Mouse (Mus musculus): ENCODE results near the gene Jagn1.

Jagn1 gene

DNA sequence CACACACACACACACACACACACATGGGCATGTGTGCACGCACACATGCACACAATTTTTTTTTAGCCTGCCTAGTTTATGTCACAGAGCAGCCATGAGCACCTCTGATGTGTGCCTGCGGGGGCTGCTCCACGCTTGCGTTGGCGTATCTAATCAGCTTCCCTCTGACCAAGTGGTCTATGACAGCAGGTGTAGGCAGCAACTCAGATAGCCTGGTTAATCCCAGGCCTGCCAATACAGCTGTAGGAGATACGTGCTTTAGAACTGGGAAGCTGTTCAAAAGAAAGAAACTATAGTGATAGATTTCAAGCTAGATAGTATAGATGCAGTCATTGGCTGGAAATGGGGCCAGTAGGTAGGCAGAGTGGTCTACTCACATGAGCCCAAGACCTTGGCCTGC, 31.3 kb downstream of the Jagn1 start:
- no peak for DNase-seq (ENCODE audit: low spot score in 2 of 2)

DNA sequence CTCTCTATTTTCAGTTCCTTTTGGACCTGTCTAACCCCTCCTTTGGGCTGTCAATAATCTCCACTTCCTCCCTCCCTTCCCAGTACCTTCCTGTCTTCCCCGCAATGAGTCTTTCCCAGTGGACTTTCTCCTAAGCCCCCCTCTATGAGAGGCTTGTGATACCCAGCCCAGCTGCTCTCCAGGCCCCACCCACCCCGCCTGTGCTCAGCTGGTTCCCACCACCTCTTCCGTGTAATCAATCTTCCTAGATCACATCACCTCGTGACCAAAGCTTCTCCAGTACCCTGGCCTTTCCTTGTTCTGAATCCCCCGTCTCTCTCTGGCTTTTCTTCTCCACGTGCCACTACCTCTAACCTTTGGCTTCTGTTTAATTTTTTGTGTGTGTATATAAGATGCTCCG, 35.0 kb downstream of the Jagn1 start:
- no peak for DNase-seq (ENCODE audit: low spot score in 2 of 2)

DNA sequence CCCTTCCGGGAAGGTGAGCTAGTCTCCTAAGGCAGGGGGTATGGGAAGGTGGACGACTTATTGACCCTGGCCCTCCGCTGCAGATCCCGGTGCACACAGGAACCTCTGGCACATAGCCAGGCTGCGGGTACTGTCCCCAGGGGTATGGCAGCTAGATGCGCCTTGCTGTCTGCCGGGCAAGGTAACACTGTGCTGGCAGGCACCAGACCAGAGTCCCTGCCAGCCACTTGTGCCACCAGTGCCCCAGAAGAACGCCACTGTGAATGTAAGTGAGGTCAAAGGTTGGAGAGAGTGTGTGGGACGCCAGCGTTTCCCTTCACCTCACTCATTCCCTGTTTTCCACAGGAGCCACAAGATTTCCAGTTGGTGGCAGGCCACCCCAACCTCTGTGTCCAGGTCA, 36.5 kb downstream of the Jagn1 start:
- DNase-seq (ENCODE audit: low spot score in 2 of 2): no peak

DNA sequence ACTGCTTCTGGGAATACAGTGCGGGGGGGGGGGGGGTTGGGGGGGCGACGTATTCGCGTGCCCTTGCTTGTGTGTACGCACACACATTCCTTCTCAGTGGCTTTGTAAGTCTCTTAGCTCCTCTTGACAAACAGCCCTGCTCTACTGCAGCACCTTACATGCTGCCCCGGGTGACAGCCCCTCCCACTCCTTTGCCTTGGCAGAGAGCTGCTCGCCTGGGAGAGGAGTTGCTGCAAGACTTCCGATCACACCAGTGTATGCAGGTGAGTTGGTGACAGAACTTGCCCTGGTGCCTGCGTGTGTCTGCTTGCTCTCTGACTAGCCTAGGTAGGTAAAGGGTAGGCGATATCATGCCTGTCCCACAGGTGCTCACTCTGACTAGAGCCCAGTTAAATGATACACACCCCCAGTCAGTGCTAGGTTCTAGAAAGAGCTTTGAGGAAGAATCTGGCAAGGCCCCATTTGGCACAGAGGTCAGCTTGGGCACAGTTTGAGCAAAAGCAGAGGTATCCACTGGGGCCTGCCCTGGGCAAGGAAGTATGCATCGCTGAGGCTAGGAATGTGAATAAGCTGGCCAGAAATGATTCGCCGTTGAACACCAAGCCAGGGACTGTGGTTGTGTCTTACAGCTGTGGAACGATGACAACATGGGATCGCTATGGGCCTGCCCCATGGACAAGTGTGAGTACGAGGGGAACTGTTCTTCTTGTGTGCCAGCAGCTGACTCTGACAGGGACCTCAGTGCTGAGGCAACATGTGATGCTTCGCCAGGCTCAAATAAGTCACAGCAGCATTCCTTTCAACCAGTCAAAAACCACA, 38.4 kb downstream of the Jagn1 start:
- no peak for DNase-seq (ENCODE audit: low spot score in 2 of 2)

DNA sequence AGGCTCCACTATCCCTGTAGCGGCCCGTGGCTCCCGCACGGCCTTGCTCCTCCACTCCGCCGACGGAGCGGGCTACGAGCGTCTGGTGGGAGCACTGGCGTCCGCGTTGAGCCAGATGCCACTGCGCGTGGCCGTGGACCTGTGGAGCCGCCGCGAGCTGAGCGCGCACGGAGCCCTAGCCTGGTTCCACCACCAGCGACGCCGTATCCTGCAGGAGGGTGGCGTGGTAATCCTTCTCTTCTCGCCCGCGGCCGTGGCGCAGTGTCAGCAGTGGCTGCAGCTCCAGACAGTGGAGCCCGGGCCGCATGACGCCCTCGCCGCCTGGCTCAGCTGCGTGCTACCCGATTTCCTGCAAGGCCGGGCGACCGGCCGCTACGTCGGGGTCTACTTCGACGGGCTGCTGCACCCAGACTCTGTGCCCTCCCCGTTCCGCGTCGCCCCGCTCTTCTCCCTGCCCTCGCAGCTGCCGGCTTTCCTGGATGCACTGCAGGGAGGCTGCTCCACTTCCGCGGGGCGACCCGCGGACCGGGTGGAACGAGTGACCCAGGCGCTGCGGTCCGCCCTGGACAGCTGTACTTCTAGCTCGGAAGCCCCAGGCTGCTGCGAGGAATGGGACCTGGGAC, 40.2 kb downstream of the Jagn1 start:
- DNase-seq (ENCODE audit: low spot score in 2 of 2): no peak

DNA sequence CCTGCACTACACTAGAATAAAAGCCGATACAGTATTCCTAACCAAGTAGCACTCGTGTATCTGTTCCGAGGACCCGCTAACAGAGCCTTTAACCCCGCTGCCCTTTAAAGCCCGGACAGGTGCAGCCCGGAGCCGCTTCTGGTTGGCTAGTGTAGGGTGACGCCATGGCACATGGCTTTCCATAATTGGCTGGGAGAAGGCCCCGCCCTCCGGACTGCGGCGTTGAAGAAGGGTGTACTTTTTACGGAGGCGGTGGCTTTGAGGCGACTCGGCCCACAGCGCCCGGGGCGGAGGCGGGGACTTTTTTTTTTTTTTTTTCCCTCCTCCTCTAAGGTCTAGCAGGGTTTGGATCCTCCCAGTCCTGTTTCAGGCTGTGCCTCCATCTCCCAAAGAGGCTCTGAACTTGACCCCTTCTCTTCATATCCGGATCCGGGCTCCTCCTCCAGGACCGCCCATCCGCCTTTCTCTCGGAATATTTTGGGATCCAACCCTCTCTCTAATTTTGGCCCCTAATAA, 40.8 kb downstream of the Jagn1 start, which contains the start of gene Creld1:
Gene Creld1 (plus strand): TSS at position 198 of the 516 bp plus-strand sequence.
- DNase-seq (ENCODE audit: low spot score in 2 of 2): peak; percentile 92 to 93

DNA sequence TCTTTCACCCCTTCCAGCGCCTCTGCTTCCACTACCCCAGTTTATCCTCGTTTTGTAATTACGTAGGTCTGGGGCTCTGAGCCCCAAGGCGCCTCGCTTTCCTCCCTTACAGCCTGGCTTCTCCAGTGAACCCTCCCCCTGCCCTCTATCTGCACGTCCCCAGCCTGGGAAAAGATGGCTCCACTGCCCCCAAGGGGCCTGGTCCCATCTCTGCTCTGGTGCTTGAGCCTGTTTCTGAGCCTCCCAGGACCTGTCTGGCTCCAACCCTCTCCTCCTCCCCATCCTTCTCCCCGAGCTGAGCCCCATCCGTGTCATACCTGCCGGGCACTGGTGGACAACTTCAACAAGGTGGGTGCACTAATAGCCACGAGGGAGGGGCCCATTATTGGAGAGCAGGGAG, 41.4 kb downstream of the Jagn1 start:
- no peak for DNase-seq (ENCODE audit: low spot score in 2 of 2)

DNA sequence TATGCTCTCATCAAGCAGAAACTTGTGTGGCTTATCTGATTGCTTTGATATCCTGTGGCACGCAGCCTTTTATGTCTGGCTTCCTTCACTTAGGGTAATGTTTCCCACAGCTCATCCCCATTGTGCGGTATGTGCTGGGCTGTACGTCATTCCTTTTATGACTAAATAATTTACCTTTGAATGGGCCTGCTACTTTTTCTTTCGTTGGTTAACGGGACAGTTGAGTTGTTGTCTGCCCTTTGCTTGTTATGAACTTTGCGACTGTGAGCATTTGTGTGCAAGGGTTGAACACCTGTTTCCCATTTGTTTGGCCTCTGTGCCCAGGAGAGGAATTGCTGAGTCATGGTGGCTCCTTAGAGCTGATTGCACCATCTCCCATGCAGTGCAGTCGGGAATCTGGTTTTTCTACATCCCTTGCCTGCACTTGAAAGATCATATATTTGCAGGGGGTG, 44.8 kb downstream of the Jagn1 start:
- no peak for DNase-seq (ENCODE audit: low spot score in 2 of 2)

DNA sequence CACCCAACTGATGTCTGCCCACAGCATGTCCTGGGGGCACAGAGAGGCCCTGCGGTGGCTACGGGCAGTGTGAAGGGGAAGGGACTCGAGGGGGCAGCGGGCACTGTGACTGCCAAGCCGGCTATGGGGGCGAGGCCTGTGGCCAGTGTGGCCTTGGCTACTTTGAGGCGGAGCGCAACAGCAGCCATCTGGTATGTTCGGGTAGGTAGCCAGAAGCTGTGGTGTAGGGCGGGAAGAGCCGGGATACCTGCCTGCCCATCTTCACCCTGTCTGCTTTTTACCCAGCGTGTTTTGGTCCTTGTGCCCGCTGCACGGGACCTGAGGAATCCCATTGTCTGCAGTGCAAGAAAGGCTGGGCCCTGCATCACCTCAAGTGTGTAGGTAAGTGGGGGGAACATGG, 47.0 kb downstream of the Jagn1 start:
- DNase-seq (ENCODE audit: low spot score in 2 of 2): no peak

DNA sequence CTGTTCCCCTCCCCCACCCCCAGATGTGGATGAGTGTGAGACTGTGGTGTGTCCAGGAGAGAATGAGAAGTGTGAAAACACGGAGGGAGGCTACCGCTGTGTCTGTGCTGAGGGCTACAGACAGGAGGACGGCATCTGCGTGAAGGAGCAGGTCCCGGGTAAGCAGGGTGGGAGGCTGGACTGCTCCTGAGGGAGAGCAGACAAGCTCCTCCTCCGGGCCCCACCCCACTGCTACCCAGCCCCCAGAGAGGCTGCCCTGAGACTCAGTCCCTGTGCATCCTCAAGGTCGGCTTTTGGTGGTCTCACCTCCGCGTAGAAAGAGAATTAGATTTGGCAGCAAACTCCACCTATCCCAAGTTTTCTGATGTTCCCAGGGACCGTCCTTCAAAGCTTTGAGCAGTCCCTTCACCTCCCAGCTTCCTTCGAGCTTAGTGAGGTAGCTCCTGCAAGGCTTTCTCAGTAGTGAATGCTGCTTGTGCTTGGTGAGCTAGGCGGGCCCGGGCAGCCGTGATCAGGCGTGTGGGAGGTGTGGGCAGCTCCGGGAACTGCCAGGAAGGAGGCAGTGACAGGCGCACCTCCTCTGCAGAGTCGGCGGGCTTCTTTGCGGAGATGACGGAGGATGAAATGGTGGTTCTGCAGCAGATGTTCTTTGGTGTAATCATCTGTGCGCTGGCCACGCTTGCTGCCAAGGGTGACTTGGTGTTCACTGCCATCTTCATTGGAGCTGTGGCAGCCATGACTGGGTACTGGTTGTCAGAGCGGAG, 49.9 kb downstream of the Jagn1 start:
- DNase-seq (ENCODE audit: low spot score in 2 of 2): no peak

DNA sequence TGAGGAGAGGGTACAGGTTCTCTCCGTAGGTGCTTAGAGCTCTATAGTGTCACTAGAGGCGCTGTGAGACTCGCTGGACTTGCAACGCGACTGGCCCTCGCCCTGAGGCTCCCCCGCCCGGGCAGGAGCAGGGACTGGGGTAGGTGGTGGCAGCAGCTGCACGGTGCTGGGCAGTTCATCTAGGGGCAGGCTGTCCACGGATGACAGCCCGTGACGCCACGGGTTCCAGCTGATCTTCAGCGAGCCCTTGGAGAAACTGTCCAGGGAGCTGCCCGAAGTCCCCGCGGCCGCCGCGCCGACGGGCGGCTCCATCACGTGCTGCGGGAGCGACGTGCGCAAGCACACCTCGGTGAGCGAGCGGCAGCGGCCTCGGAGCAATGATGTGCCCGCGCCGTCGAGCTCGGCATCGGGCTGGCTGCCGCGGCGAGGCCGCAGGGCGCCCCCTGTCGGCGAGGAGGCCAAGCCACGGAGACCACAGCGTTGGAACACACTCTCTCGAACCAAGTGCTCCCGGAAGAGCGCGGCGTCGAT, 52.0 kb downstream of the Jagn1 start:
- DNase-seq (ENCODE audit: low spot score in 2 of 2): peak; percentile 80 to 92

DNA sequence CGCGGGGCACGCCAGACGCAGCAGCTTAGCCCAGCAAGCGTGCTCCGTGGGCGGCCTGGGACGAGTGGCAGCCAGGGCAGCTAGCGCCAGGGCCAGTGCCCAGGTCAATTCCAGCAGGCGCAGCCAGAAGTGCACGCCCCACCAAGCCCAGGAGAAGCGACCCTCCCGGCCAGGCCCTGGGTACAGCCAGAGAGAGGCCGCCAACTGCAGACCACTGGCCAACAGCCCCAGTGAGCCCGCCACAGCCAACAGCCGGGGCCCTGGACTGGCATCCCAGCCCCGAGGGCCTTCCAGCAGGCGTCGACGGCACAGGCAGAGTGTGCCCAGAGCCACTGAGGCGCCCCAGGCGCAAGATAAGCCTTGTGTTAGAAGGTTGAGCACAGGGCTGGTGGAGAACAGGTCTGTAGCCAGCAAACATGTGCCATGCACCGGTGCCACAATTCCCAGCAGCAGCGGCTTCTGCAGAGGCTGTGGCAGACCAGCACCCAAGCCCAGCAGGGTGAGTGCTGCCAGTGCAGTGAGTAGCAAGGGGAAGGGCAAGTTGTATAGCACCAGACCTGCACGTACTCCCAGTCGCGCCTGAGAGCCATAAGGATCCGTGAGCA, 52.8 kb downstream of the Jagn1 start:
- DNase-seq (ENCODE audit: low spot score in 2 of 2): no peak
